Mouse (Mus musculus) intestine, embryonic 14.5 days (tissue): ENCODE results near the gene Camta2. TPM values are rescaled to one million over a fixed set of nuclear protein-coding genes. Genes with fewer than 3 reads are reported as not detected.

Experiments used
- ATAC-seq: fragments of 200-750 bp; cut with Nextera tagmentation; replicated peaks from 2 replicates; pipeline ENCODE4 v1.8.0; 2017; ENCODE audit warnings: low read depth, moderate number of reproducible peaks, moderate TSS enrichment, moderate library complexity; ENCODE audit not compliant: low FRiP score, low TSS enrichment
- DNase-seq: peaks from one replicate; pipeline ENCODE4 v3.0.0-alpha.2; 2018; ENCODE audit warnings: low spot score
- H3K27ac ChIP-seq: fragments of 300-500 bp; sonication (generic); 2 replicates; pipeline ENCODE4 v1.5.1; 2014; ENCODE audit warnings: low read depth, mild to moderate bottlenecking, control low read depth
- H3K27me3 ChIP-seq: fragments of 300-500 bp; sonication (generic); replicated peaks from 2 replicates; pipeline ENCODE4 v1.6.1; 2014; ENCODE audit warnings: low read length, control low read depth; ENCODE audit not compliant: control insufficient read depth, insufficient read depth
- H3K36me3 ChIP-seq: fragments of 300-500 bp; sonication (generic); 2 replicates; pipeline ENCODE4 v1.6.1; 2014; ENCODE audit warnings: low read length, control low read depth; ENCODE audit not compliant: control insufficient read depth, insufficient read depth
- H3K4me1 ChIP-seq: fragments of 300-500 bp; sonication (generic); replicated peaks from 2 replicates; pipeline ENCODE4 v1.6.1; 2014; ENCODE audit warnings: low read length, control low read depth, mixed read lengths; ENCODE audit not compliant: control insufficient read depth, insufficient read depth
- H3K4me2 ChIP-seq: fragments of 300-500 bp; sonication (generic); 2 replicates; pipeline ENCODE4 v1.6.1; 2014; ENCODE audit warnings: low read length
- H3K4me3 ChIP-seq: fragments of 300-500 bp; sonication (generic); 2 replicates; pipeline ENCODE4 v1.5.1; 2014; ENCODE audit warnings: low read depth, low read length, control low read depth, mixed read lengths
- H3K9ac ChIP-seq: fragments of 300-500 bp; sonication (generic); 2 replicates; pipeline ENCODE4 v1.6.1; 2014; ENCODE audit warnings: mild to moderate bottlenecking, low read length
- H3K9me3 ChIP-seq: fragments of 300-500 bp; sonication (generic); 2 replicates; pipeline ENCODE4 v1.6.1; 2016; ENCODE audit warnings: low read length, control low read depth; ENCODE audit not compliant: control insufficient read depth
- WGBS: fragments of 180-500 bp; shearing (Covaris S2); extraction: QIAGEN DNeasy Blood & Tissue Kit; methylation state at CpG from one replicate; pipeline ENCODE4 v1.1.7; 2014; 5-methylcytosine and 5-hydroxymethylcytosine counted together
- polyA plus RNA-seq: library from polyadenylated mRNA; unstranded; fragments of >200 nt; fragmentation: Nextera tagmentation; extraction: Ambion mirVana; gene quantifications from 2 replicates; pipeline ENCODE4 v1.2.1, GENCODE M21; 2014

The Camta2 gene
- polyA plus RNA-seq, 1 experiment from 2014 or later, result 16.2 TPM

DNA sequence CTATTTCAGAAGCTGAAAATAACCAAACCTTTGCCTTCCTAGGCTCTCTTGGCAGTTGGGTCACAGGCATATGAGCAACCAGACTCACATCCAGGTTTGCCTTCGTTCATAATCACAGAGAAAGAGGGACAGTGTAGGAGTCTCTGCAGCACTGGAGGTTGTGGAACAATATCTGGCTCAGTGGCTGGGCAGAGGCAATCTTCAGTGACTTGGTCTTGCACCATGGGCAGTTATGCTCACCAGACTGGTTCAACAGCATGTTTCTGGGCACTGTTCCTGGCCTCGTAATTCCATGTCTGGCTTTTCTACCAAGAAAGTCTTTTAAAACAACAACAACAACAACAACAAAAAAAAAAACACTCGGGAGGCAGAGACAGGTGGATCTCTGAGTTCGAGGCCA, 52.3 kb downstream of the Camta2 start:
- H3K4me2 ChIP-seq, result no peak overlapping the region
- 81% methylated on average over 4 of the region's 4 CpGs for WGBS
- no peaks in the 10 kb centered on the region for H3K36me3 ChIP-seq
- no peaks in the 10 kb centered on the region for H3K4me1 ChIP-seq
- no peaks in the 10 kb centered on the region for H3K9me3 ChIP-seq
- no peak overlapping the region for H3K9ac ChIP-seq
- no peaks in the 10 kb centered on the region for H3K27me3 ChIP-seq
- DNase-seq (no peak), ATAC-seq (no peak)
- H3K27ac ChIP-seq, result no peak overlapping the region
- H3K4me3 ChIP-seq, result no peak overlapping the region

GRCm38 (mm10) chr11:70630129-70630528, 57.8 kb downstream of the Camta2 start:
- Histone ChIP-seq H3K9ac (no peak overlapping the region), H3K27ac (no peak overlapping the region), H3K4me2 (no peak overlapping the region), H3K9me3 (no peaks in the 10 kb centered on the region), H3K4me3 (no peak overlapping the region), H3K4me1 (no peaks in the 10 kb centered on the region), H3K27me3 (no peaks in the 10 kb centered on the region), H3K36me3 (no peaks in the 10 kb centered on the region)
- no peak for ATAC-seq
- DNase-seq, result no peak
- WGBS, result 76% methylated on average over 7 of the region's 7 CpGs

DNA sequence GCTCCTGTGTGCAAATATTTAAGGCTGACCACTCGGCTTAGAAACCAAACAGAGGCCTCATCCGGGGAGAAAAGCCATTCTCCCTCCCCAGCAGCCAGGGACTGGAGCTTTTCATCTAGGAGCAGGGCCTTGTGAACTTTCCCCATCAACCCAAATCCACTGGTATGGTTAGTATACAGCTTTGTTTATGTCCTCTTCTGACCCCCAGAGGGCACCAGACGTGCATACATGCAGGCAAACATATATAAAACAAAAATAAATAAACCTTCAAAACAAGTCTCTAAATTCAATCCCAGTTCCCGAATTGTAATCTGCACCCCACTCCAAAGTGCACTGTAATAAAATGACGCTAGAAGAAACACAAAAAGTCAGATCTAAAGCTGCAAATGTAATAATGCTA, 58.3 kb downstream of the Camta2 start:
- Histone ChIP-seq H3K36me3 (no peaks in the 10 kb centered on the region), H3K9ac (no peak overlapping the region), H3K9me3 (no peaks in the 10 kb centered on the region), H3K4me3 (no peak overlapping the region), H3K4me2 (no peak overlapping the region), H3K27ac (no peak overlapping the region), H3K27me3 (no peaks in the 10 kb centered on the region), H3K4me1 (no peaks in the 10 kb centered on the region)
- 43% methylated on average over 5 of the region's 5 CpGs for WGBS
- ATAC-seq (no peak), DNase-seq (no peak)

GRCm38 (mm10) chr11:70628431-70628830, 59.5 kb downstream of the Camta2 start:
- no peak for DNase-seq
- Histone ChIP-seq H3K4me3 (no peak overlapping the region), H3K4me1 (no peaks in the 10 kb centered on the region), H3K9ac (no peak overlapping the region), H3K4me2 (no peak overlapping the region), H3K36me3 (no peaks in the 10 kb centered on the region), H3K9me3 (no peaks in the 10 kb centered on the region), H3K27me3 (no peaks in the 10 kb centered on the region), H3K27ac (no peak overlapping the region)
- 70% methylated on average over 2 of the region's 2 CpGs for WGBS
- no peak for ATAC-seq

DNA sequence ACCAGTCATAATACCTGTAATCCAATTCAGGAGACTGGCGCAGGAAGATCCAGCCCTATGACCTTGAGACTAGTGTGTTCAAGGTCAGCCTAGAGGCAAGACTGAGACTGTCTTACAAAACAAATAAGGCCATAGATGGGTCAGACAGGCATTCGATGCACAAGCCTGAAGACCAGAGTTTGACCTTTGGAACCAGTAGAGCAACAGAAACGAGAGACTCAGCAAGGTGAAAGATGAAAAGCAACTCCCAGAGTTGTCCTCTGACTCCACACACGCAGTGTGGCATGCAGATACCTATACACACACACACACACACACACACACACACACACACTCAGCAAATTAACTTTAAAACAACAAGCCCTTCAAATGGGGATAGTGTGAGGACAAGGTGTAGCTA, 61.0 kb downstream of the Camta2 start:
- Histone ChIP-seq H3K9ac (no peak overlapping the region), H3K4me3 (no peak overlapping the region), H3K36me3 (no peaks in the 10 kb centered on the region), H3K9me3 (no peaks in the 10 kb centered on the region), H3K4me2 (no peak overlapping the region), H3K4me1 (no peaks in the 10 kb centered on the region), H3K27me3 (no peaks in the 10 kb centered on the region), H3K27ac (no peak overlapping the region)
- 60% methylated on average over 4 of the region's 4 CpGs for WGBS
- DNase-seq (no peak), ATAC-seq (no peak)

- peak; percentile 82 for DNase-seq
- WGBS, result 46% methylated on average over 4 of the region's 4 CpGs
- H3K4me1 ChIP-seq, result no peaks in the 10 kb centered on the region
- no peak overlapping the region for H3K4me3 ChIP-seq
- H3K9ac ChIP-seq, result no peak overlapping the region
- no peaks in the 10 kb centered on the region for H3K9me3 ChIP-seq
- ATAC-seq, result no peak
- H3K4me2 ChIP-seq, result no peak overlapping the region
- H3K36me3 ChIP-seq, result no peaks in the 10 kb centered on the region
- no peak overlapping the region for H3K27ac ChIP-seq
- no peaks in the 10 kb centered on the region for H3K27me3 ChIP-seq
Observed at GRCm38 (mm10) chr11:70625473-70625872, 62.4 kb downstream of the Camta2 start.

- H3K9me3 ChIP-seq, result no peaks in the 10 kb centered on the region
- no peak; the same call in 1 of the 2 replicates for ATAC-seq
- DNase-seq, result no peak
Observed at GRCm38 (mm10) chr11:70623053-70623742, 64.7 kb downstream of the Camta2 start.

GRCm38 (mm10) chr11:70621972-70622814, 65.7 kb downstream of the Camta2 start:
- 36% methylated on average over 7 of the region's 7 CpGs for WGBS
- H3K27me3 ChIP-seq, result no peaks in the 10 kb centered on the region
- no peaks in the 10 kb centered on the region for H3K9me3 ChIP-seq
- no peak overlapping the region for H3K4me2 ChIP-seq
- 0 out of 2 replicates have a peak overlapping the region, but pooled peaks have one; percentile 0 for H3K27ac ChIP-seq
- ATAC-seq (no peak; the same call in 1 of the 2 replicates), DNase-seq (no peak)
- H3K4me1 ChIP-seq, result no peaks in the 10 kb centered on the region
- H3K9ac ChIP-seq, result no peak overlapping the region
- H3K36me3 ChIP-seq, result no peaks in the 10 kb centered on the region
- no peak overlapping the region for H3K4me3 ChIP-seq

More at GRCm38 (mm10) chr11:70623053-70623742, 64.7 kb downstream of the Camta2 start:
- Histone ChIP-seq H3K27me3 (no peaks in the 10 kb centered on the region), H3K4me2 (no peak overlapping the region), H3K9ac (no peak overlapping the region), H3K4me1 (no peaks in the 10 kb centered on the region), H3K4me3 (no peak overlapping the region), H3K27ac (no peak overlapping the region), H3K36me3 (no peaks in the 10 kb centered on the region)
- 67% methylated on average over 10 of the region's 10 CpGs for WGBS
